Mouse (Mus musculus) mouse embryonic stem cell (cell line): ENCODE measurements around the gene Rbbp8nl.

Source experiments
- in situ Hi-C, 2 experiments: fragments of 300-500 bp; cut with MboI; formaldehyde crosslinking; loops; 1 replicate in 1 of 2; 3 replicates in 1 of 2; pipeline ENCODE4 v1.14.3; 2019 to 2020; ENCODE audit warnings: low sequenced_read_pairs in 2 of 2, low pct_unique_long_range_greater_than_20kb in 1 of 2, mixed read lengths in 1 of 2; ENCODE audit not compliant: unreplicated experiment in 1 of 2

Rbbp8nl gene

DNA sequence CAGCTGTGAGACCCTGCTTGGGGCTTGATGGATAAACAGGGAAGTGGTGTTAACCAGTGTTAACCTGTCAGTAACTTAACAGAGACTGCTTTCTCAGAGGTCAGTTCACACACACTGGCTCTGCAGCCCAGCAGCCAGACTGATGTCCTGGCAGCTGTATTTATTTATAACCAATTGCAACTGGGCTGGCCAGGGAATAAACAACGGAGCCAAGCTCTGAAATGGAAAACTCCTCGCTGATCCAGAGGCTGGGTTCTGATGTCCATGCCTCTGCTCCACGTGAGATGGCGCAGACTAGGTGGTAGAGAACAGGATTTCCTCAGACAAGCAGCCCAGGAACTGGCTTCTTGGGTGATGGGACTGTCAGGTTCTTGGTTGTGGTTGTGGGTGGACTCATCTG is 2.3 kb upstream of the Rbbp8nl start:
- in situ Hi-C loops = no loop called here

DNA sequence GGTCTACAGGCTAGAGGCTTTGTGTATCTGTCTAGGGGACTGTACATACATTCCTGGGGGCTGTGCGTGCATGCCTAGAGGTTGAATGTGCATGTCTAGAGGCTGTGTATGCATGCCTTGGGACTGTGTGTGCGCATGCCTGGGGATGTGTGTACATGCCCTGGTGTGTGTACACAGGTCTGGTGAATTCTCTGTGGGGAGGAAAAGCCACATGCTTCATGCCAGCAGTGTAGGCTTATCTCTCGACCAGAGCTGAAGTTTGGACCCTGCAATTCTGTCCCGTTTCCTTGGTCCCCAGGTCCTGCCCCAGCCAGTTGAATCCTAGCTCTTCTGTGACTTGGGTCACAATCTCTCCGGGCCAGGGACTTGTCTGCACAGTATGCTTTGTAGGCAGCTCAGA is 1.9 kb upstream of the Rbbp8nl start:
- in situ Hi-C loops = no loop called here

DNA sequence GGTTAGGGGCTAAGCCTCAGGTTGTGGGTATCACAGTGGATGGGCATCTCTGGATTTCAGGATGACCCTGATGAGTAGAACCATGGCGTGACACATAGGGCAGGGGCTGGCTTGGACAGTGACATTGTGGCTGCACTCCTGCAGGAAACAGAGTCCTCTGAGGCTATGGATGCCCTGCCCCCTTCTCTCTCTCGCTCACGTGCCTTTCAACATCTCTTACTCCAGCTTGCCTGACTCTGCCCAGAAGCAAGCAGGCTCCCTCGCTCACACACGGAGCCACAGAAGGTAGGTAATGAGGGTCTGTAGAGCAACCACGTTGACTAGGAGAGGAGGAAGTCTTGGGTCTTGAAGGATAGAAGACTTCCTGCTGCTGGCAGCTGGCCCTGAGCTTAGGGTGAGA is 824 bp upstream of the Rbbp8nl start:
- in situ Hi-C loops = no loop called here

DNA sequence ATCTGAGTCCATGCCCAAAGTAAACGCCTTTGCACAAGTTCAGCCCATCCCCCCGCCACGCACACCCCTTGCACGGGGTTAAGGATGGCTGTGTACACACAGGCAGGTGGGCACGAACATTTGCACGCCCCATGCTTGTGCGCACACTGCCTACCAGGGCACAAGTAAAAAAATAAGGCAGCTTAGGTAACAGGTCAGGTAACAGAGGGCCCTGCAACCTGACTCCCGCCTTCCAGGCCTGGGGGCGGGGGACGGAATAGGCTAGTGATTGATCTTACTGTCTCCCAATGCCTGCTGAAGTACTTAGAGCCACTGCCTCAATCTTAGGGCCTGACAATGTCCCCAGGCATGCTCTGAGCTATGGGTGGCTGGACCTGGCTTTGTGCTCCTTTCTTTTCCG is 713 bp downstream of the Rbbp8nl start:
- in situ Hi-C loops = no loop called here

- in situ Hi-C loops = no loop called here
Measured at GRCm38 (mm10) chr2:180279321-180279720, 10.4 kb downstream of the Rbbp8nl start.

DNA sequence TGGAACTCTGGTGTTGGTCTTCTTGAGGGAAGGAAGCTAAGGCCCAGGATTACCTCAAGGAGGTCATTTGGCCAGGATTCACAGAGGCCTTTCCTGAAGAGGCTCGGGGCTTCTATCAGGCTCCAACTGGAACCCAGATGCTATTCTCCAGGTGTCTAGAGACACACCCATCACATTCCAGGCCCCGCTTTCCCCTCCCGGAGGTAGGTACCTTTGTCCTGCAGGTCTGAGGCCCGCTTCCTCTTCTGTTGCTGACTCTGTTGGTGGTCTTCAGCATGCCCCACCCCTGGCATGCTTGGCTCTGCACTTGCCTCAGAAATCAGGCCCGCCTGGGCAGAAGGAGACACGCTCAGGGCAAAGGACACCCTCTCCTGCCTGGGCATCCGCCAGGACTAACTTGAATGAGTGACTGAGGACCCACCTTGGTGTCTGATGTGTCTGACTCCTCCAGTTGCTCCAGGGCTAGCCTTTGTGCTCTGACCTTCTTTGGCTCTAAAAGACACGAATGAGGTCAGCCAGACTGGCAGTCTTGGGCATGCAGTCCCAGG is 11.8 kb downstream of the Rbbp8nl start:
- in situ Hi-C loops = no loop called here

GRCm38 (mm10) chr2:180276851-180277259 is 12.8 kb downstream of the Rbbp8nl start:
- in situ Hi-C loops = no loop called here

DNA sequence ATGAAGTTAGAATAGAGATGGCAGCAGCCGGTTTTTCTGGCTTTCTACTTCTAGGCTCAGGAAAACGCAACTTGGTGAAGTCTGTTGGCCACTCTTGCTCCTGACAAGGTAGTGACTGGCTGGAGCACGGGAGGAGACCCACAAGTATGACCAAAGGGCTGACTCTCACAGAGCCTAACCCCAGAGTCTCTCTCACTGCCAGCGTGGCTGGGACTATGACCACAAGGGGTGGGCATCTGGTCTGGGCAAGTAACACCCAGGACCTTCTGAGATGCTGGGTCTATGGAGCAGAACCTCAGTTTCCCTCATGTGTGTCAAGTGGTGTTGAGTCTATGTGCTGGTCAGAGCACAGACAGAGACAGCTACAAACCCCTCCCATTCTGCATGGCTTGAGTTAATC is 13.3 kb downstream of the Rbbp8nl start:
- in situ Hi-C loops = no loop called here

DNA sequence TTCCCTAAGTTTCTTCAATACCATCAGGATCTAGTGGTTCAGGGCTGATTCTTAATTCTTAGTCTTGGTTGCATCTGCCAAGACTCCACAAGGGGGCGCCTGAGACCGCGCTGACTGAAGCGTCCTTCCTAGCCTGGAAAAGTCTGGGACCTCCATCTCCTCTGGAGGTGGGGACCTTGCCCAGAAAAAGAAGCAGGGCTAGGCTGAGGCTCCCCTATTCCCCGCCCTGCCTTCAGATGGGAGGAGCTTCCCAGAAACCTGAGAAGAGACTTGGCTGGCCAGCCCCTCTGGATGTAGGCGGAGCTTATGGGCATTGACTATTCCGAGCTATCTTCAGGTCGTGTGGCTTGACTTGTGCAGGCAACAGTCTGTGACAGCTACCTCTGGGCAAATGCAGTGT is 13.8 kb downstream of the Rbbp8nl start:
- in situ Hi-C loops = no loop called here

- in situ Hi-C loops = loop anchor here (5.0 kb wide), 1 partner anchor 73 kb away; no protein-coding TSS in a partner anchor
Measured at GRCm38 (mm10) chr2:180274523-180274922, 15.2 kb downstream of the Rbbp8nl start.

DNA sequence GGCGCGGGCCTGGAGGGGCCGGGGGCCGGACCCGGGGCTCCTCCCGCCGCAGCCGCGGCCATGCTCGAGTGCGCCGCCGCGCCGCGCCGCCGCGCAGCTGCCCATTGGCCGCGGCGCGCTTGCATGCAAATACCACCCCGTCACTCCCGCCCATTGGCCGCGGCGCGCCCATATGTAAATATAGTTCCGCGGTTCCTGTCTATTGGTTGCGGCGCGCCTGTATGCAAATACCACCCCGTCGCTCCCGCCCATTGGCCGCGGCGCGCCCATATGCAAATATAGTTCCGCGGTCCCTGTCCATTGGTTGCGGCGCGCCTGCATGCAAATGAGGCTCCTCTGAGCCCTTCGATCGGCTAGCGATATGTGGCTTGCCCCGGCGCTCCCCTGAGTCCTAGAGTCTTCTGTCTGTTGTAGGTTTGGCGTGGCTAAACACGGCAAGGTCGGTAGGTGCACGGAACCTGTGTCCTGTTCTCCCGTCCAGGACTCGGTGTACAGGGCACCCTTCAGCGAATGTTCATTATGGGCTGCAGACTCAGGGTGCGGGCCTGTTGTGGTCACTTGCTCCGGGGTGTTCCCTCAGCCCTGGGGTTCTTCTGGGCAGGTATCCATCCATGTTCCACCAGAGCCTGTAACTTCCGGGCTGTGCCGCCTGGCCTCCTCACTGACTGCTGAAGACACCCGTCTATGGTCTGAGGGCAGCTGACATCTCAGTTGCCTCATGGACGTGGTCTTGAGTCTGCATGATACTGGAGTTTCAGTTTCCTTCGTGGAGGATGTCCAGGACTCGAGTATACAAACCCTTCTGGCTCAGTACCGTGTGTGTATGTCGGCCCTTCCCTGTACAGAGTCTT is 16.1 kb downstream of the Rbbp8nl start, which contains the start of gene Cables2:
Cables2 (minus strand) TSS at position 103 of the 851 bp plus-strand sequence.
- in situ Hi-C loops = loop anchor here (5.0 kb wide), 1 partner anchor 74 kb away; no protein-coding TSS in a partner anchor

GRCm38 (mm10) chr2:180272884-180273321 is 16.8 kb downstream of the Rbbp8nl start:
- in situ Hi-C loops = loop anchor here (5.0 kb wide), 1 partner anchor 74 kb away; no protein-coding TSS in a partner anchor

DNA sequence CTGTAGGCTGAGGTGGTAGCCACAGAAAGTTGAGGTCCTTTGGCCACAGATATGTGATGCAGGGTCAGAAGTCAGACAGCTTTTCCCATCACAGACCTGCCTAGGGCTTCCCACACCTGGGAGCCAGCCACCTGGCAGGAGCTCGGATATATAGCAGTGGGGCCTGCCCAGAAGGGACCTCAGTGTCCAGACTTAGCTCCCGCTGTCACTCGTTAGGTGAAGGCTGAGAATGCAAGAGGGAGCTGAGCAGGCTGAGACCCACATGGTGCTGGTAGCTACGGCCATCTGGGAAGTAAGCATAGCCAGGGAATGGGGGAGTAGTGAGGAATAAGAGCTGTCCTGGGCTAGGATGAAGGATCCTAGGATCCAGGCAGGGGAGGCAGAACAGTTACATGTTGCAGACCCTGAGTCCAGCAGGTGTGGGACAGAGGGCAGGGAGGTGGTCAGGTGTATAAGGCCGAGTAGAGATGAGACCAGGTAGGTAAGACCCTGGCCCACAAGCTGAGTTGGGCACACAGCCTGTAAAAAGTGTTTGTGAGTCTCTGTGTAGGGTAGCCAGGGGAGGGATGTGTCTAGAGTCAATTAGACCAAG is 17.8 kb downstream of the Rbbp8nl start:
- in situ Hi-C loops = loop anchor here (5.0 kb wide), 1 partner anchor 75 kb away; no protein-coding TSS in a partner anchor

DNA sequence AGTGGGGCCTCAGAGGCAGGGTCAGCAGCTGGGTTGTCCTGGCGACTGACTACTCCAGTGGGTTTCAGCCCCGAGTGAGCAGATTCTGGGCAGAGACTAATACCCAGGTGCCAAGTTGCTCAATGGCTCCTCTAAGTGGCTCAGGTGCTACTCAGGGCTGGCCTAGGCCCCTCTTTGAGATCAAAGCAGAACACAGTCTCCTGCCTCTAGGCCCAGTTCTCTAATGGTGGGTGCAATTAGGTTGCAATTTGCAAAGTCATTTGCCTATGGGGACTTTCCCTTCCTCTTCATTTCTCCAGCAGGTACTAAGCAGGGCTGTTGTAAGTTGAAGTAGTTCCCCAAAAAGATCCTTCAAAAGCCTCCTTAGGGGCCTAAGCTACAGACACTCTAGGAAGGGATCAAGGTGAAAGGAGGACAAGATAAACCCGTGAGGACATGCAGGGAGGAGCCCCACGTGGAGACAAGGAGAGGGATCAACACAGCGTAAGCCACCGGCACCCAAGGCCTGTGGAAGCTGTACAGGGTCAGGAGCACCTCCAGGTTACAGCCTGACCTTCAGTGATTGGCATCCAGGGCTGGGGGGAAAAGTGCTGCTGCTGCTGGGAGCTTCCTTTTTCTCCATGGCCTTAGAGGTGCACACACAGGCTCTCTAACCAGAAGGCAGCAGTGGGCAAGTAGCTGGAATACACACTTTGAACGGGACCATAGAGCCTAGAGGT is 19.0 kb downstream of the Rbbp8nl start:
- in situ Hi-C loops = loop anchor here (5.0 kb wide), 1 partner anchor 77 kb away; no protein-coding TSS in a partner anchor

DNA sequence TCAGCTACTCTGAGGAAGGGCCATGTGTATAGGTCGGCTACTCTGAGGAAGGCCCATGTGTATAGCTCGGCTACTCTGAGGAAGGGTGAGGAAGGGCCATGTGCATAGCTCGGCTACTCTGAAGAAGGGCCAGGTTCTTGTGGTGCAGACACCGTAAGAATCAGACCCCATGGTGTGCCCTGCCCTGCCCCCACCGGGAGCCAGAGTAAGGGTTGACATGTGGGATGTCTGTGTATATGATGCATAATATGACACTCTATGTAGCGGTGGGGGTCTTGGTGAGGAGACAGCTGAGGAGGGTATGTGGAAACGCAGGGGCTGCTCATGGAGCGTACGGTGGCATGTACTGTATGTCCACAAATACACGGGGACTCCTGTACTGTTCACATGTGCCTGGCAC is 20.4 kb downstream of the Rbbp8nl start:
- in situ Hi-C loops = no loop called here

- in situ Hi-C loops = no loop called here
Measured at GRCm38 (mm10) chr2:180267955-180268354, 21.7 kb downstream of the Rbbp8nl start.

DNA sequence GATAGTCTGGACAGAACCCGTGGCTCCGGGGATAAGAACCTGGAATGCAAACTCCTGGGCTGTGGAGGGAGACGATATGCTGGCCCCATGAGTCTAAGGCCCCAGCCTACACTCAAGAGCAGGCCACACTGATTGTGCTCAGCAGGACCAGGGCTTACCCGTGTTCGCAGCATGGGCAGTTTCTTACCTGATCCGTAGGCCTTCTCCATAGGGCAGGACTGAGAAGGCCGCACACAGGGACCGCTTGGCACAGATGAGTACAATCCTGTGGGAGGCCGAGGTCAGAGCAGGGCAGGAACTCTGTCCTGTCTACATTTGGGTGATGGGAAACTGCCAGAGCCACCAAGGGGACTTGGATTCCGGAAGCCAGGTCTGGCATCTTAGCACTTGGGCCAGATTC is 26.8 kb downstream of the Rbbp8nl start:
- in situ Hi-C loops = no loop called here

GRCm38 (mm10) chr2:180262441-180262840 is 27.2 kb downstream of the Rbbp8nl start:
- in situ Hi-C loops = no loop called here

DNA sequence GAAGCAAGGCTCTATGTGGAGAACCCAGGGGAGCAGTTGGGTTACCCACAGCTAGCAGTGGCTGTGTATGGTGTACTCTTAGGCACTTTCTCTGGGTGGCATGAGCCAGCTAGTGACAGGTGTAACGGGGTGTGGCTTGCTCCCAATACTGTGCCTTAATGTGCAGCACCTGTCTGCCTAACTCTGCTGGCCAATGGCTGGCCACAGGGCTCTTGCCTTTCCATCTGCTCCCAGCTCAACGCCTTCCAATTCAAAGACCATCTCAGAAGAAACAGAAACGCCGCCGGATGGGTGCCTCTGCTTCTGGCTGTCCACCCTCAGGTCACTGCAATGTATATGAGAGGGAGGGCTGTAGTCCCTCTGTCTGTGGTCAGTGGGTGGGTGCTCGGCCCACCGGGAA is 27.8 kb downstream of the Rbbp8nl start:
- in situ Hi-C loops = no loop called here
